Mouse (Mus musculus) heart, postnatal 4 days (tissue): ENCODE results near the gene Zfp383. TPM values are rescaled to one million over a fixed set of nuclear protein-coding genes. Genes with fewer than 3 reads are reported as not detected.
A peak's percentile ranks its signal among the peaks of the same experiment; 100 is the strongest.
"Not testable (repeated sequence)": the region's sequence is repeated elsewhere in the genome, so short reads cannot be mapped to it uniquely, and the experiment has no call there.

Experiments used
- DNase-seq: peaks from one replicate; pipeline ENCODE4 v3.0.0; 2021
- microRNA-seq, 2 experiments: library from miRNA; unstranded; fragments of <30 nt; microRNA quantifications; one replicate each; pipeline ENCODE4 v1.2.0; 2021 to 2022
- total RNA-seq, 2 experiments: library from RNA; stranded (reverse); gene quantifications; 2 replicates each; pipeline ENCODE4 v1.2.3; 2021

The Zfp383 gene
- total RNA-seq, 2 experiments from 2014 or later: 8.5 to 9.4 TPM

- peak; percentile 26 for DNase-seq
These were observed 33.0 kb downstream of the Zfp383 start for GRCm38 (mm10) chr7:29941027-29941426.

GRCm38 (mm10) chr7:29942740-29943139 lies 34.7 kb downstream of the Zfp383 start:
- DNase-seq: no peak

GRCm38 (mm10) chr7:29943720-29944119 lies 35.7 kb downstream of the Zfp383 start:
- DNase-seq: no peak

- DNase-seq: no peak
These were observed 36.2 kb downstream of the Zfp383 start for GRCm38 (mm10) chr7:29944201-29944600.

- DNase-seq: no peak
These were observed 45.1 kb downstream of the Zfp383 start for GRCm38 (mm10) chr7:29953086-29953485.

GRCm38 (mm10) chr7:29953513-29954401 lies 45.7 kb downstream of the Zfp383 start, which contains the start of gene Zfp74:
Gene Zfp74 (minus strand): TSS chr7:29954089.
- DNase-seq: peak; percentile 78

GRCm38 (mm10) chr7:29954731-29955130 lies 46.7 kb downstream of the Zfp383 start:
- peak; percentile 65 for DNase-seq

GRCm38 (mm10) chr7:29956257-29956656 lies 48.2 kb downstream of the Zfp383 start:
- DNase-seq: peak; percentile 19

- no peak for DNase-seq
These were observed 50.2 kb downstream of the Zfp383 start for GRCm38 (mm10) chr7:29958125-29958724.

- DNase-seq: no peak
These were observed 51.0 kb downstream of the Zfp383 start for GRCm38 (mm10) chr7:29959004-29959403.

GRCm38 (mm10) chr7:29965115-29965810 lies 57.2 kb downstream of the Zfp383 start:
- DNase-seq: not testable (repeated sequence)

Small RNA genes within 50 kb of the gene (microRNA-seq; reads per million reads assigned to microRNA genes)
- gene Mir7668: 0.82 to 1.4 reads per million in 2 experiments

Other genes starting within 250 kb of the Zfp383 start
- not detected for gene Catsperg2, start 181.2 kb upstream of the Zfp383 start, total RNA-seq
- gene Zfp84, start 139.7 kb upstream of the Zfp383 start, total RNA-seq: 10 to 100 TPM in 1 of 2 experiments, 1 to 10 TPM in 1; 10.0 to 11.9 TPM
- 1 to 10 TPM; 5.3 to 6.7 TPM for gene Zfp30, start 124.2 kb upstream of the Zfp383 start, total RNA-seq
- 10 to 100 TPM; 13.3 to 14.3 TPM for gene Zfp790, start 92.1 kb upstream of the Zfp383 start, total RNA-seq
- gene Zfp940, start 54.6 kb upstream of the Zfp383 start, total RNA-seq: under 1 TPM; 0.33 to 0.34 TPM
- 1 to 10 TPM; 2.6 to 3.3 TPM for gene Zfp420, start 48.2 kb upstream of the Zfp383 start, total RNA-seq
- gene Zfp27, start 1.7 kb upstream of the Zfp383 start, total RNA-seq: 10 to 100 TPM; 11.9 to 13.2 TPM
- gene Zfp74, start 45.9 kb downstream of the Zfp383 start, total RNA-seq: 1 to 10 TPM; 6.5 to 7.1 TPM
- gene Zfp568, start 75.7 kb downstream of the Zfp383 start, total RNA-seq: 10 to 100 TPM; 83.8 to 87.0 TPM
- 1 to 10 TPM; 1.8 to 2.1 TPM for gene Zfp14, start 143.2 kb downstream of the Zfp383 start, total RNA-seq
- gene Zfp82, start 164.7 kb downstream of the Zfp383 start, total RNA-seq: 1 to 10 TPM in 1 of 2 experiments, under 1 TPM in 1; 0.23 to 1.0 TPM
- under 1 TPM in 1 of 2 experiments, not detected in 1; 0.74 TPM for gene Gm26920, start 182.2 kb downstream of the Zfp383 start, total RNA-seq
- gene Zfp566, start 182.3 kb downstream of the Zfp383 start, total RNA-seq: 1 to 10 TPM; 2.8 to 3.5 TPM
- gene Zfp260, start 186.6 kb downstream of the Zfp383 start, total RNA-seq: 10 to 100 TPM; 44.2 to 46.1 TPM
- gene Zfp382, start 213.7 kb downstream of the Zfp383 start, total RNA-seq: 10 to 100 TPM; 10.5 to 11.0 TPM